Mouse (Mus musculus) thymus, postnatal 0 days (tissue): ENCODE measurements around the gene 5330417H12Rik. TPM values are rescaled to one million over a fixed set of nuclear protein-coding genes. Genes with fewer than 3 reads are reported as not detected.

Source experiments
- polyA plus RNA-seq: library from polyadenylated mRNA; unstranded; fragments of >200 nt; fragmentation: Nextera tagmentation; extraction: Ambion mirVana; gene quantifications from 2 replicates; pipeline ENCODE4 v1.2.1, GENCODE M21; 2015

5330417H12Rik gene
- polyA plus RNA-seq, 1 experiment from 2014 or later, result not detected

Other genes with a start within 250 kb of the 5330417H12Rik start
- gene Olfml1, start 57.7 kb downstream of the 5330417H12Rik start, polyA plus RNA-seq, result 12.7 and 14.3 TPM in 2 replicates
- gene Ppfibp2, start 30.0 kb downstream of the 5330417H12Rik start, polyA plus RNA-seq, result 2.4 and 3.0 TPM in 2 replicates
- 0.08 and 0.10 TPM in 2 replicates for gene Cyb5r2, start 132.9 kb upstream of the 5330417H12Rik start, polyA plus RNA-seq
- not detected in 2 replicates for gene Ovch2, start 176.0 kb upstream of the 5330417H12Rik start, polyA plus RNA-seq
- gene Olfr467, start 187.1 kb upstream of the 5330417H12Rik start, polyA plus RNA-seq, result not detected in 2 replicates
- not detected in 2 replicates for gene Olfr469, start 200.4 kb upstream of the 5330417H12Rik start, polyA plus RNA-seq
- gene Olfr470, start 222.3 kb upstream of the 5330417H12Rik start, polyA plus RNA-seq, result not detected in 2 replicates